Mouse (Mus musculus) stomach, embryonic 16.5 days (tissue): ENCODE measurements around the gene Aoc3. TPM values are rescaled to one million over a fixed set of nuclear protein-coding genes. Genes with fewer than 3 reads are reported as not detected.
"Not testable (repeated sequence)": the region's sequence is repeated elsewhere in the genome, so short reads cannot be mapped to it uniquely, and the experiment has no call there.

Experiments
- ATAC-seq: fragments of 200-750 bp; cut with Nextera tagmentation; 2 replicates; pipeline ENCODE4 v1.8.0; 2017; ENCODE audit warnings: moderate number of reproducible peaks, moderate TSS enrichment; ENCODE audit not compliant: insufficient read depth, low FRiP score
- H3K27ac ChIP-seq: fragments of 300-500 bp; sonication (generic); 2 replicates; pipeline ENCODE4 v1.5.1; 2014; ENCODE audit warnings: low read length
- H3K27me3 ChIP-seq: fragments of 300-500 bp; sonication (generic); 2 replicates; pipeline ENCODE4 v1.6.1; 2014; ENCODE audit warnings: low read length, control low read depth, mixed read lengths; ENCODE audit not compliant: control insufficient read depth, insufficient read depth
- H3K36me3 ChIP-seq: fragments of 300-500 bp; sonication (generic); 2 replicates; pipeline ENCODE4 v1.6.1; 2014; ENCODE audit warnings: low read length; ENCODE audit not compliant: control insufficient read depth, insufficient read depth
- H3K4me1 ChIP-seq: fragments of 300-500 bp; sonication (generic); 2 replicates; pipeline ENCODE4 v1.6.1; 2014; ENCODE audit warnings: low read length, control low read depth, mixed read lengths; ENCODE audit not compliant: control insufficient read depth, insufficient read depth
- H3K4me2 ChIP-seq: fragments of 300-500 bp; sonication (generic); 2 replicates; pipeline ENCODE4 v1.6.1; 2014; ENCODE audit warnings: low read depth, low read length, mixed read lengths
- H3K4me3 ChIP-seq: fragments of 300-500 bp; sonication (generic); replicated peaks from 2 replicates; pipeline ENCODE4 v1.5.1; 2014; ENCODE audit warnings: mild to moderate bottlenecking, low read length
- H3K9ac ChIP-seq: fragments of 300-500 bp; sonication (generic); 2 replicates; pipeline ENCODE4 v1.6.1; 2014; ENCODE audit warnings: low read length
- H3K9me3 ChIP-seq: fragments of 300-500 bp; sonication (generic); replicated peaks from 2 replicates; pipeline ENCODE4 v1.6.1; 2016; ENCODE audit warnings: low read length, control low read depth; ENCODE audit not compliant: control insufficient read depth
- WGBS: fragments of 180-500 bp; shearing (Covaris S2); extraction: QIAGEN DNeasy Blood & Tissue Kit; methylation state at CpG from one replicate; pipeline ENCODE4 v1.1.7; 2014; 5-methylcytosine and 5-hydroxymethylcytosine counted together
- polyA plus RNA-seq: library from polyadenylated mRNA; unstranded; fragments of >200 nt; fragmentation: Nextera tagmentation; extraction: Ambion mirVana; gene quantifications from 2 replicates; pipeline ENCODE4 v1.2.1, GENCODE M21; 2015

Aoc3 gene
- polyA plus RNA-seq, 1 experiment from 2014 or later: 3.5 TPM

DNA sequence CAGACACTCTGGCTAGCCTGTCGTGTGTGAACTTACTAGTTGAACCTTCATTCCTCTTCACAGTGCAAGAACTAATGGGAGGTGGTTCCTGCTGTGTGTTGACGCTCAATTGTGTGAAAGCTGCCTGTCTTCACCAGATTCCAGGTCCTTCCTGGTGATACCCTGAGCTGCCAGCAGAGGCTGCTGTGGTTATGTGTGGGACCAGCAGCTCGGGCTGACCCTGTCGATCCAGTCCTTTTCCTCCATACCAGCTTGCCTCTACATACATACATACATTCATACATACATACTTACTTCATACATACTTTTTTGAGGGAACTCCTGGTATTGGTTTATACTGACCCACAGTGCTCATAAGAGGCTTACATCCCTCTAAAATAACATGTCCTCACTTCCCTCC lies 6.8 kb upstream of the Aoc3 start:
- WGBS: 12% methylated on average over 4 of the region's 4 CpGs
- peak; percentile 46; the same call in 1 of the 2 replicates for ATAC-seq

DNA sequence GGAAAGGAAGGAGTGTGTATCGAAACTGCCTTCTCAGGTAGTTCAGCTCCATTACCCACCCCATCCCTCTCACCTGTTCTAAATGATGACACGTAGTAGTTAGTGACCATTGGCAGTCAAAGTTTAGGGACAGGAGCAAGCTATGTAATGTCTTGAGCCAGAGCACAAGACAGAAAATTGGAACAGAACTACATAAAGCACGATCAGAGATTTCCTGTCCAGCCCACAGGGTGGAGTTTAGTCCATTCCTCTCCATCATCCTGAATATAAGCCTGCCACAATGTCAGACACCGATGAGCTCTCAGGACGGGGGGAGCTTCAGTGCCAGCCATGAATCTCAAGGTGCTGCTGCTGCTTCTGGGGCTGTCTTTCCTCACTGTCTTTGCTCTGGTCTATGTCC lies 5.6 kb upstream of the Aoc3 start, which contains the start of gene Aoc2:
Gene Aoc2 (plus strand): TSS at position 301 of the 400 bp plus-strand sequence.
- H3K4me2 ChIP-seq: no peak within 1 kb of the TSS
- peaks cover 31% of the 10 kb centered on the region for H3K36me3 ChIP-seq
- H3K4me1 ChIP-seq: peaks cover 5% of the 10 kb centered on the region; the same call in 1 of the 2 replicates
- no peak within 1 kb of the TSS for H3K4me3 ChIP-seq
- H3K27ac ChIP-seq: no peak within 1 kb of the TSS
- no peak for ATAC-seq
- H3K27me3 ChIP-seq: no peaks in the 10 kb centered on the region
- no peak within 1 kb of the TSS for H3K9ac ChIP-seq
- WGBS: 88% methylated on average over 5 of the region's 5 CpGs
- no peaks in the 10 kb centered on the region for H3K9me3 ChIP-seq

More for the DNA sequence above, 6.8 kb upstream of the Aoc3 start:
- peaks cover 31% of the 10 kb centered on the region for H3K36me3 ChIP-seq
- no peak overlapping the region for H3K4me3 ChIP-seq
- no peak overlapping the region for H3K4me2 ChIP-seq
- no peaks in the 10 kb centered on the region for H3K27me3 ChIP-seq
- no peak overlapping the region for H3K27ac ChIP-seq
- H3K9ac ChIP-seq: no peak overlapping the region
- no peaks in the 10 kb centered on the region; the same call in 1 of the 2 replicates for H3K4me1 ChIP-seq
- no peaks in the 10 kb centered on the region for H3K9me3 ChIP-seq

DNA sequence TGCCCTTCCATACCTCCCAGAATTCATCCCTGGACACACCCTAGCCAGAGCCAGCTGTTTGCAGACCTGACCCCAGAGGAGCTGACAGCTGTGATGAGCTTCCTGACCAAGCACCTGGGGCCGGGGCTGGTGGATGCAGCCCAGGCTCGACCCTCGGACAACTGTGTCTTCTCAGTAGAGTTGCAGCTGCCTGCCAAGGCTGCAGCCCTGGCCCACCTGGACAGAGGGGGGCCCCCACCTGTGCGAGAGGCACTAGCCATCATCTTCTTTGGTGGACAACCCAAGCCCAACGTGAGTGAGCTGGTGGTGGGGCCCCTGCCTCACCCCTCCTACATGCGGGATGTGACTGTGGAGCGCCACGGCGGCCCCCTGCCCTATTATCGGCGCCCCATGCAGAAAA lies 5.2 kb upstream of the Aoc3 start:
- not testable (repeated sequence) for H3K9me3 ChIP-seq, H3K27ac ChIP-seq, H3K4me2 ChIP-seq, ATAC-seq, H3K4me1 ChIP-seq, H3K27me3 ChIP-seq, H3K4me3 ChIP-seq, H3K9ac ChIP-seq
- peaks cover 31% of the 10 kb centered on the region for H3K36me3 ChIP-seq
- WGBS: 92% methylated on average over 11 of the region's 11 CpGs

DNA sequence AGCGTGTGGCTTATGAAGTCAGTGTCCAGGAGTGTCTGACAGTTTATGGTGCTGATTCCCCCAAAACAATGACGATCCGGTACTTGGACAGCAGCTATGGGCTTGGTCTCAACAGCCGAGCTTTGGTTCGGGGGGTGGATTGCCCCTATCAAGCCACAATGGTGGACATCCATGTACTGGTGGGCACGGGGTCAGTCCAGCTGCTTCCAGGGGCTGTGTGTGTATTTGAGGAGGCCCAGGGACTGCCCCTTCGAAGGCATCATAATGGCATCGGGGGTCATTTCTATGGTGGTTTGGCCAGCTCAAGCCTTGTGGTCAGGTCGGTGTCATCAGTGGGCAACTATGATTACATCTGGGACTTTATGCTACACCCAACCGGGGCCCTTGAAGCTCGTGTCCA lies 4.3 kb upstream of the Aoc3 start:
- H3K36me3 ChIP-seq: peaks cover 25% of the 10 kb centered on the region
- no peak for ATAC-seq
- H3K27ac ChIP-seq: no peak overlapping the region
- H3K4me3 ChIP-seq: no peak overlapping the region
- H3K4me2 ChIP-seq: no peak overlapping the region
- WGBS: 87% methylated on average over 11 of the region's 11 CpGs
- no peaks in the 10 kb centered on the region for H3K27me3 ChIP-seq
- peaks cover 5% of the 10 kb centered on the region; the same call in 1 of the 2 replicates for H3K4me1 ChIP-seq
- no peaks in the 10 kb centered on the region for H3K9me3 ChIP-seq
- no peak overlapping the region for H3K9ac ChIP-seq

DNA sequence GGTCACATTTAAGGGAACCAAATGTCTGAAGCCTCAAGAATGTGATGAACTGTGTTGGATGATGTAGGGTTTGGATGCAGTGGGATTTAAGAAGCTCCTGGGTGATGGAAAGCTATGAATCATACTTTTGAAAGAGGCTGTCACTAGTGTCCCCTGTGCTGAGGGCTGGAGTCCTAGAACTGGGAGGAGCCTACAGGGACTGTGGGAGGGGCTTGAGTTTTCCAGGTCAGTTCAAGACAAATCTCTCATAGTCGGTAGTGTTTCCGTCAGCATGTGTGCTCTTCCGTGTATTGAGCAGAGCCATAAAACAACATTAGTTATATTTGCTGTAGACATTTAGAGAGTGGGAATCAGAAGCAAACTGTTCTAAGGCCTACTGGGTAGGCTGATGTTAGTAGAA lies 3.1 kb upstream of the Aoc3 start:
- Histone ChIP-seq H3K27me3 (no peaks in the 10 kb centered on the region), H3K9me3 (no peaks in the 10 kb centered on the region), H3K4me2 (no peak overlapping the region), H3K36me3 (peaks cover 22% of the 10 kb centered on the region; the same call in 1 of the 2 replicates), H3K4me1 (peaks cover 5% of the 10 kb centered on the region; the same call in 1 of the 2 replicates), H3K9ac (no peak overlapping the region), H3K4me3 (no peak overlapping the region), H3K27ac (no peak overlapping the region)
- ATAC-seq: no peak
- WGBS: 40% methylated on average over 3 of the region's 3 CpGs

DNA sequence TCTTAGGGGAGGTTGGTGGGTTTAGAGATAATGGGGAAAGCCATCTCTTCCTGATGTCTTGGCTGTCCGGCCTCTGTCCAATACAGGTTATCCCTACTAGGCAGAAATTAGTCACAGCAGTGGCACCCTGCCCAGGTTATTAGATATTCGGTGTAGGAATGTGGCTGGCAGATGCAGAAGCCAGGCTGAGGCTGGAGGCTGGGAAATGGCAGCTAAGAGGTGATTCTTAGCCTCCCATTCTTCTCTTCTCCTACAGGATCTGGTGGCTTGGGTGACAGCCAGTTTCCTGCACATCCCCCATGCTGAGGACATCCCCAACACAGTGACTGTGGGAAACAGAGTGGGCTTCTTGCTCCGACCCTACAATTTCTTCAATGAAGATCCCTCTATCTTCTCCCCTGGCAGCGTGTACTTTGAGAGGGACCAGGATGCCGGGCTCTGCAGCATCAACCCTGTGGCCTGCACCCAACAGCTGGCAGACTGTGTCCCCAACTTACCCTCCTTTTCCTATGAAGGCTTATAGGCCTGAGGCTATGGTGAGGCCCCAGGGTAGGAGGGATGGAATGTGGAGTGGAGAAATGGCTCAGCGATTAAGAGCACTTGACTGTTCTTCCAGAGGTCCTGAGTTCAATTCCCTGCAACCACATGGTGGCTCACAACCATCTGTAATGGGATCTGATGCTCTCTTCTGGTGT lies 1.3 kb upstream of the Aoc3 start:
- H3K4me2 ChIP-seq: no peak overlapping the region
- H3K4me3 ChIP-seq: no peak overlapping the region
- H3K9me3 ChIP-seq: no peaks in the 10 kb centered on the region
- no peak for ATAC-seq
- H3K9ac ChIP-seq: no peak overlapping the region
- H3K27ac ChIP-seq: peak overlapping the region; percentile 17; the same call in 1 of the 2 replicates
- peaks cover 5% of the 10 kb centered on the region; the same call in 1 of the 2 replicates for H3K4me1 ChIP-seq
- no peaks in the 10 kb centered on the region for H3K27me3 ChIP-seq
- WGBS: 80% methylated on average over 6 of the region's 6 CpGs
- peaks cover 7% of the 10 kb centered on the region; the same call in 1 of the 2 replicates for H3K36me3 ChIP-seq

DNA sequence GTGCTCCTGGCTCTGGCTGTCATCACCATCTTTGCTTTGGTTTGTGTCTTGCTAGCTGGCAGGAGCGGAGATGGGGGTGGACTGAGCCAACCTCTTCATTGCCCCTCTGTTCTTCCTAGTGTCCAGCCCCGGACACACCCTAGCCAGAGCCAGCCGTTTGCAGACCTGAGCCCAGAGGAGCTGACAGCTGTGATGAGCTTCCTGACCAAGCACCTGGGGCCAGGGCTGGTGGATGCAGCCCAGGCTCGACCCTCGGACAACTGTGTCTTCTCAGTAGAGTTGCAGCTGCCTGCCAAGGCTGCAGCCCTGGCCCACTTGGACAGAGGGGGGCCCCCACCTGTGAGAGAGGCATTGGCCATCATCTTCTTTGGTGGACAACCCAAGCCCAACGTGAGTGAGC lies 556 bp downstream of the Aoc3 start:
- ATAC-seq, H3K36me3 ChIP-seq, H3K4me1 ChIP-seq, H3K9me3 ChIP-seq, H3K27me3 ChIP-seq: not testable (repeated sequence)
- peak overlapping the region; percentile 31; the same call in 1 of the 2 replicates for H3K4me2 ChIP-seq
- 0 out of 2 replicates have a peak overlapping the region, but pooled peaks have one; percentile 41 for H3K9ac ChIP-seq
- peak overlapping the region; percentile 18 for H3K4me3 ChIP-seq
- WGBS: 68% methylated on average over 6 of the region's 6 CpGs
- peak overlapping the region; percentile 64; the same call in 1 of the 2 replicates for H3K27ac ChIP-seq

DNA sequence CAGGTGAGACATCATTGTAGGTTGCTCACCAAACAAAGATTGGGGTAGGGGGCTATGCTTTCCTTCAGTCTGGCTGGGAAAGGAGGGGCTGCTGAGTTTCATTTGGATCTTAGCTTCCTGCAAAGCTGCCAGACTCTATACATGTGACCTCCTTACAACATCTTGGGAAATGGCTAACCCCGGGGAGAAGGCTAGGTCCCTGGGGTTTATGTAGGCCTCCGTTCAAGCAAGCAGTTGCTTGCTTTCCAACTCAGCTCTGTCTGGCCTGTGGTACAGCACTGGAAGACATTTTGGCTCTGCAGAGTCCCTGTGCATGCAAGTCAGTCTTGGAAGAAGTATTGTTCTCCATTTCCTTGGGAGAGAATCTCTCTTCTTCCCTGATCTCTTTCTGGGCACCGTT lies 2.1 kb downstream of the Aoc3 start:
- Histone ChIP-seq H3K27me3 (no peaks in the 10 kb centered on the region), H3K4me1 (peaks cover 14% of the 10 kb centered on the region), H3K9ac (peak overlapping the region; percentile 27), H3K4me2 (peak overlapping the region; percentile 31), H3K4me3 (peak overlapping the region; percentile 24), H3K9me3 (no peaks in the 10 kb centered on the region), H3K36me3 (no peaks in the 10 kb centered on the region), H3K27ac (0 out of 2 replicates have a peak overlapping the region, but pooled peaks have one; percentile 13)
- WGBS: 70% methylated on average over 3 of the region's 3 CpGs
- ATAC-seq: no peak

DNA sequence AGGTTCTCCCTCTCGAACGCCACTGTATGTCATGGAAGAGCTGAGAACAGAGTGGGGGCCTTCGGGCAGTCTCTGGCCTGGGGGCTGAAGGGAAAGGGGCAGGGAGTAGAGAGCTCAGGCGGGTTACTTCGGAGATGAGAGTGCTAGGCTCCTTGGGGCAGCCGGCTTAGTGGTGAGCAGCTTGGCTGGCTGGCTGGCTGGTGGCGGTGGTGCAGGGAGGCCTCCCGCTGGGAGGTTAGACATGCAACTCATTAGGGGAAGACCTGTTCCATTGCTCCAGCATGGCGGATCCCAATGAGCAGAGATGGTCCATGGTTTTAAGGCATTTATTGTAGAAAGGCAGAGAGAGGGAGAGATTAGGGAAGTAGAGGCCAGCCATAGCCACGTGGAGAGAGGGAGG lies 3.6 kb downstream of the Aoc3 start:
- H3K27me3 ChIP-seq: no peaks in the 10 kb centered on the region
- H3K4me1 ChIP-seq: peaks cover 20% of the 10 kb centered on the region
- ATAC-seq: no peak
- H3K9ac ChIP-seq: no peak overlapping the region
- 47% methylated on average over 10 of the region's 10 CpGs for WGBS
- H3K9me3 ChIP-seq: no peaks in the 10 kb centered on the region
- H3K27ac ChIP-seq: no peak overlapping the region
- no peaks in the 10 kb centered on the region for H3K36me3 ChIP-seq
- H3K4me3 ChIP-seq: peak overlapping the region; percentile 24
- peak overlapping the region; percentile 31; the same call in 1 of the 2 replicates for H3K4me2 ChIP-seq
